Mouse (Mus musculus): ENCODE data around the gene Vwc2.

GRCm38 (mm10) chr11:11175259-11175658 lies 61.2 kb downstream of the Vwc2 start:
- no peak for TF ChIP-seq CTCF (IDR thresholded peaks at IDR 0.05; ENCODE audit: low read depth, low read length)
- TF ChIP-seq EP300 (IDR thresholded peaks at IDR 0.05; ENCODE audit: insufficient read depth, low read depth, low read length): no peak
